Mouse (Mus musculus): ENCODE results near the gene Utp11. TPM values are rescaled to one million over a fixed set of nuclear protein-coding genes. Genes with fewer than 3 reads are reported as not detected.

The Utp11 gene
- polyA plus RNA-seq, 1 experiment from 2014 or later = 41.8 TPM

DNA sequence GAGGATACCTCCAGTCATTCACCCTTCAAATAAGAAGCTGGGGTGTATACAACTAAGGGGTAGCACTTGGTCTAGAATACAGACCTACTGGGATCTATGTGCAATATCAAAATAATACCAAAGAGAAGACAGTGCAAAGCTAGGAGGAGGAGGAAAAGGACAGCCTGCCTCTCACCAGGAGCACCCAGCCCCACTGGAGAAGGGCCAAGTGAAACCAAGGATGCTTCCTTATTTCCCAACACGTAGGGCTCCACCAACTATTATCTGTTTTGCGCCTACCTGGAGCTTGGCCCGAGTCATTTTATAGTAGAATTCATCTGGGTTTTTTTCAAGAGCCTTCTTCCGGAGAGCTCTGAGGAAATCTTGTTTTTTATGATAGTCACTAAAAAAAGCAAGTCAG lies 9.9 kb downstream of the Utp11 start:
- Histone ChIP-seq H3K9me3 (no peaks in the 10 kb centered on the region), H3K9ac (no peak overlapping the region), H3K36me3 (replicated peaks) (peaks cover 40% of the 10 kb centered on the region; the same call in 1 of the 2 replicates), H3K4me1 (no peaks in the 10 kb centered on the region), H3K4me3 (no peak overlapping the region), H3K27ac (no peak overlapping the region), H3K27me3 (replicated peaks) (no peaks in the 10 kb centered on the region), H3K4me2 (no peak overlapping the region)
- WGBS = 96% methylated on average over 4 of the region's 4 CpGs
- ATAC-seq (replicated peaks) = no peak

DNA sequence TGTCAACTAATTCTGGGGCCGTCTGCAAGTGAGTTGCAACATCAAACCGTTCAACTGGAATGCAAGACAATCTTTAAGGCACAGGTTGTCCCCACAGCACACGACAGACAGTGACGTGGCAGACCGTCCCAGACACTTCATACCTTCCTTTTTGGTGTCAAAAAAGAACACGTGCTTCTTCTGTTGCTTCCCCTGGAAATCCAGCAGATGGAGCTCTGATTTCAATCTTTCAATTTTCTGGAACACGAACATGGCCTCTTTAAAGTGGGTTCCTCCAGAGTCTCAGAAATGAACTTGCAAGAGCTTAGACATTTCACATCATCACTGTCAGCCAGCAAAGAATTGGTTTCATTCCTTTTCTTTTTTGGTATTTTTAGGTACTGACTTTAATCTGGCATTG lies 11.1 kb downstream of the Utp11 start:
- Histone ChIP-seq H3K9me3 (no peaks in the 10 kb centered on the region), H3K27me3 (replicated peaks) (no peaks in the 10 kb centered on the region), H3K4me3 (no peak overlapping the region), H3K36me3 (replicated peaks) (peaks cover 44% of the 10 kb centered on the region; the same call in 1 of the 2 replicates), H3K4me2 (no peak overlapping the region), H3K27ac (no peak overlapping the region), H3K9ac (no peak overlapping the region), H3K4me1 (no peaks in the 10 kb centered on the region)
- 53% methylated on average over 7 of the region's 7 CpGs for WGBS
- no peak for ATAC-seq (replicated peaks)

DNA sequence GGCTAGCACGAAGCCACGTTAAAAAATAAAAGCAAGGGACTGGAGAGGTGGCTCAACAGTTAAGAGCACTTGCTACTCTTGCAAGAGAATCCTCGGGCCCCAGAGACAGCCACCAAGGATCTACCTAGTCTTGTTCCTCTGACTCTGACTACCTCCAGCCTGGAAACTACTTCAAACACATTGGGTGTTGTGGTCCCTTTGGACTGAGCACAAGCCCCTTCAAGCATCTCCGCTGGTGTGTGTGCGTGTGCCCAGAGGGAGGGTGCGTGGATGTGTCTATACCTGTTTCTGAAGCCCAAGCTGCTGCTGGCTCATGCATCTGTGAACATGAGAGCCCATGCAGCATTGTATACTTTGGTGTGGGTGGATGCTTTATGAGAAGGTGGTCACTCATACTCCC lies 17.4 kb downstream of the Utp11 start:
- Histone ChIP-seq H3K4me2 (no peak overlapping the region), H3K27ac (no peak overlapping the region), H3K9ac (no peak overlapping the region), H3K27me3 (replicated peaks) (no peaks in the 10 kb centered on the region), H3K4me1 (peaks cover 39% of the 10 kb centered on the region), H3K4me3 (no peak overlapping the region), H3K9me3 (no peaks in the 10 kb centered on the region), H3K36me3 (replicated peaks) (peaks cover 19% of the 10 kb centered on the region; the same call in 1 of the 2 replicates)
- ATAC-seq (replicated peaks) = no peak
- WGBS = 86% methylated on average over 6 of the region's 6 CpGs

DNA sequence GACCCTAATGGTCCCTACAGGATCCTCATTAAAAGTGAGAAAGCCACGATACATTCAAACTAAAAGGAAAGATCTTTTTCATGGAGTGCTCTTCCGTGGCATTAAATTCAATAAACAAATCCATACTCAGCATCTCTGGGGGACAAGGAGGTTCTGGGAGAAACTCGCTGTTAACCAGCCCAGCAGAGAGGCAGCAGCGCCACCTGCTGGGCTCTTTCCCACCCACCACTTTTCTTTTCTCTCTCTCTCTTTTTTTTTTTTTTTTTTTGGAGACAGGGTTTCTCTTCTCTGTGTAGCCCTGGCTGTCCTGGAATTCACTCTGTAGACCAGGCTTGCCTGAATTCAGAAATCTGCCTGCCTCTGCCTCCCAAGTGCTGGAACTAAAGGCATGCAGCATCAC lies 18.4 kb downstream of the Utp11 start:
- Histone ChIP-seq H3K27ac (no peak overlapping the region), H3K9ac (no peak overlapping the region), H3K4me1 (peaks cover 39% of the 10 kb centered on the region), H3K36me3 (replicated peaks) (peaks cover 9% of the 10 kb centered on the region; the same call in 1 of the 2 replicates), H3K4me2 (no peak overlapping the region), H3K9me3 (no peaks in the 10 kb centered on the region), H3K4me3 (no peak overlapping the region), H3K27me3 (replicated peaks) (no peaks in the 10 kb centered on the region)
- WGBS = 0% methylated on average over 4 of the region's 4 CpGs
- ATAC-seq (replicated peaks) = no peak

DNA sequence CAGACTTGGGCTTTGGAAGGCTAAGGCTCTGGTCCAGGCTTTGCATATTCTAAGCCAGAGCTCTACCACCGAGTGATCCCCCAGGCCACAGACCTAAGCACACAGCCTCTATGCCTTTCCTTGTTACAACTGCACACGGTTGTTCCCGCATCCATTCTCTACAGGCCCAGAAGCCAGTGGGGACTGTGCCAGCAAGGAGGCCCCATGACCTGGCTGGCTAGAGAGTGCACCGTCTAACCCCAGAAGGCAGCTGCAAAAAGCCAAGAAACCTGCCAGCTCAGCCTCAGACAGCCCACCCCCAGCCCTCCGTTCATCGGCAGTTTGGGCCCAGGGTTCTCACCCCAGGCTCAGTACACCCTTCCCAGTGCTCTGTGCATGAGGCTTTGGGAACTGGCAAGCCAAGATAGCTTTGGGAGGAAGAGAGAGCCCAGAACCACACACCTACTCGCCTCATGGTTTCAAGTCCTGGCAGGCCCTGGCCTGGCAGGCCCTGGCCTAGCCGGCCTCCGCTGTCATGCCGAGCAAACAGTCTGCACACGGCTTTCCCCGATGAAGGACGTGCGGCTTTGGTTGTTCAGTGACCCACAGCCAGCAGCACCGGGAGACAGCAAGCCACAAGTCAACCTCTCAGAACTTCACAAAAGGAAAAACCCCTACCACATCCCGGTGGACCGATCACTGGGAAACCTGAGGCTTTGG lies 18.9 kb downstream of the Utp11 start:
- peaks cover 8% of the 10 kb centered on the region; the same call in 1 of the 2 replicates for H3K36me3 ChIP-seq (replicated peaks)
- H3K4me3 ChIP-seq = no peak overlapping the region
- H3K9ac ChIP-seq = no peak overlapping the region
- H3K27ac ChIP-seq = peak overlapping the region; percentile 6; the same call in 1 of the 2 replicates
- H3K9me3 ChIP-seq = no peaks in the 10 kb centered on the region
- H3K4me2 ChIP-seq = no peak overlapping the region
- no peaks in the 10 kb centered on the region for H3K27me3 ChIP-seq (replicated peaks)
- WGBS = 32% methylated on average over 17 of the region's 17 CpGs
- peaks cover 39% of the 10 kb centered on the region for H3K4me1 ChIP-seq
- ATAC-seq (replicated peaks) = peak; percentile 12; the same call in 1 of the 2 replicates

DNA sequence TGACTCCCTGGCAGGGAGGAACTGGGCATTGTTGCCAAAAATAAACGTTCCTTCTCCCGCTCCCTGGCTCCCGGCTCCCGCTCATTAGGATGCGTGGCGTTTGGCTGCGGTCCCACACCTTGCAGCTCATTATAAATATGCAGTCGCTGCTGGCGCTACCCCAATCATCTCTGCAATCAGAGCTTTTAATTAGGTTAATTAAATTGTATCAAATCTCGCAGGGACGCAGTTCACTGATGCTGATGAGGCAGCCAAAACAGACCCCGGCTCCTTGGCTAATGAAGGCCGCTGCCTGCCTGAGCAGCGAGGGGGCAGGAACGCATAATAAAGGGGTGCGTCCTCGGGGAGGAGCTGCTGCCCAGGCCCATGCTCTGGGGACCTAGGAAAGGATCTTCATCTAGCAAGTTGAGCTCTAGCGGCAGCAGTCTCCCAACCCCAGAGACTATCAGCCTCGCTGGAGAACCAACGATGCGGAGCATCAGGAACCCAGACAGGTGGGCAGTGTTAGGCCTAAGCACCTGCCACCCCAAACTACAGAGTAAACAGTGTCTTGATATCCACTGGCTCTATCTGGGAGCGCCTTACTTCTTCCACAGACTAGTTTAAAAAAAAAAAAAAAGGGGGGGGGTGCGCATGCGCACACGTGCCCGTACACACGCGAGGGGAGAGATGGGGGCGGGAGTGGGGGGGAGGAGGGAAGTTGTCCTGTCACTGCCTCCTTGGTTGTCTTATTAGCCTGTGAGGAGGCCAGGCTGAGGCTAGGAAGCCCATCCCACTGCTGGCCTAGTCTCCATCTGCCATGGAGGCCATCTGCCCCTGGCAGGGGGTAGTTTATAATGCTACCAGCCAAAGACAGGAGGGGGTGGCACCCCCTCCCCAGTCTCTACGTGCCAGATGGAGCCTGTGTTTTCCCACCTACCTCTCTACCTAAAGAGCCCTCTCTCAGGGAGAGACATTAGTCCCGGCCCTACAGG lies 20.8 kb downstream of the Utp11 start:
- no peaks in the 10 kb centered on the region for H3K9me3 ChIP-seq
- H3K36me3 ChIP-seq (replicated peaks) = peaks cover 1% of the 10 kb centered on the region; the same call in 1 of the 2 replicates
- peak overlapping the region; percentile 76 for H3K27ac ChIP-seq
- H3K27me3 ChIP-seq (replicated peaks) = no peaks in the 10 kb centered on the region
- peak overlapping the region; percentile 31; the same call in 1 of the 2 replicates for H3K9ac ChIP-seq
- H3K4me2 ChIP-seq = peak overlapping the region; percentile 50
- peak; percentile 62 for ATAC-seq (replicated peaks)
- H3K4me1 ChIP-seq = peaks cover 47% of the 10 kb centered on the region
- WGBS = 3% methylated on average over 29 of the region's 31 CpGs
- H3K4me3 ChIP-seq = peak overlapping the region; percentile 22

DNA sequence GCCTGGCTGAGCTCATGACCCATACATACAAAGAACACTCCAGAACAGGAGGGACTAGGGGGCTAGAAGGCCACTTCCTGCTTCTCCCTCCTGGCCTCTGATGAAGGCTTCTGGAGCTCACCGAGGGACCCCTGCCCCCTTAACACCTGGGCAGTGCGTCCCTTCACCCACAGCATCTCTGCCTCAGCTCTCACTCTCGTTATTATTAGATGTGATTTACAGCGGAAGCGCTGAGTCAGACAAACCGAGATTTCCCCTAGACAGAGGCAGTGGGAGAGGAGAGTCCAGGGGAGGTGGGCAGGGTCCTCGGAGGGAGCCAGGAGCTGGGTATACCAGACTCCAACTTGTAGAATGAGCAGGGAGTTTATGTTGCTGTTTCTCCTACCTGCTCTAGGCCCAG lies 21.8 kb downstream of the Utp11 start:
- no peak for ATAC-seq (replicated peaks)
- WGBS = 35% methylated on average over 7 of the region's 7 CpGs
- no peak overlapping the region for H3K27ac ChIP-seq
- H3K4me1 ChIP-seq = peaks cover 51% of the 10 kb centered on the region
- H3K9ac ChIP-seq = no peak overlapping the region
- H3K4me2 ChIP-seq = peak overlapping the region; percentile 50
- H3K27me3 ChIP-seq (replicated peaks) = no peaks in the 10 kb centered on the region
- no peaks in the 10 kb centered on the region; the same call in 1 of the 2 replicates for H3K36me3 ChIP-seq (replicated peaks)
- no peaks in the 10 kb centered on the region for H3K9me3 ChIP-seq
- H3K4me3 ChIP-seq = no peak overlapping the region

DNA sequence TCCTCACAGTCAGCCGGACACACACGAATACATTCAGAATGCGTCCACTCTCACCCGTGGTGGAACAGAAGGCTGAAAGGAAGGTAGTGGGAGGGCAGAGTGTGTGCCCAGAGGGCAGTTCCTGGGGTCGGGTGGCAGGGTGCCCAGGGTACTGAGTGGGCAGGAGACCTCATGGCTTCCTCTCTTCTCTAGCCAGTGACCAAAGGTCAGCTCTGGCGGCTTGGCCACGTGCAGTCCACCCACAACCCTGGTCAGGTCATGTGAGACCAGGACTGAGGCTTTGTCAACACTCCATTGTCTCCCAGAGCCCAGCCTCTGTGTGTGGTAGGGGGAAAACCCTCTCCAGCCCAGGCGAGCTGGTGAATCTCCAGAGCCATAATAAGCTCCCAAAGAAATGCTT lies 23.2 kb downstream of the Utp11 start:
- WGBS = 66% methylated on average over 8 of the region's 8 CpGs
- H3K27me3 ChIP-seq (replicated peaks) = no peaks in the 10 kb centered on the region; the same call in 1 of the 2 replicates
- H3K36me3 ChIP-seq (replicated peaks) = no peaks in the 10 kb centered on the region
- peaks cover 51% of the 10 kb centered on the region for H3K4me1 ChIP-seq
- no peak overlapping the region for H3K4me2 ChIP-seq
- no peak overlapping the region for H3K4me3 ChIP-seq
- H3K27ac ChIP-seq = no peak overlapping the region
- ATAC-seq (replicated peaks) = no peak
- H3K9me3 ChIP-seq = no peaks in the 10 kb centered on the region
- H3K9ac ChIP-seq = no peak overlapping the region

DNA sequence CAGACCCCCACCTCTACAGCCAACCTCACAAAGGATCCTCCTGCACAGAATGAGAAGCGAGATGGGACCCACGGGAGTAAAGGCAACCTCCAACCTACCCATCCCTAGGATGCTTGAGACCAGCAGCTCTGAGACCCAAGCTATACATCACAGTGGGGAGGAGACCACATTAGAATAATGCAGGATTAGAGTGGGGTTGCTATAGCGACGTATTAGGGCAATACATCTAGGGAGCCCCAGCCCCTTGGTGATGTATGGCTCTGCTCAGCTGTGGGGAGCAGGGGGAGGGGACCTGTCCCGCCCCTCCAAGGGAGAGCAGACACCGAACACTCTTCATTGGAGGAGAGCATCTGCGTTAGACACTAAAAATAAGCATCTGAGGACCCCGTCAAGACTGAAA lies 25.3 kb downstream of the Utp11 start:
- peak; percentile 41; the same call in 1 of the 2 replicates for ATAC-seq (replicated peaks)
- H3K4me1 ChIP-seq = peaks cover 42% of the 10 kb centered on the region
- H3K4me2 ChIP-seq = no peak overlapping the region; the same call in 1 of the 2 replicates
- no peak overlapping the region for H3K9ac ChIP-seq
- no peak overlapping the region for H3K27ac ChIP-seq
- H3K36me3 ChIP-seq (replicated peaks) = no peaks in the 10 kb centered on the region
- no peaks in the 10 kb centered on the region; the same call in 1 of the 2 replicates for H3K27me3 ChIP-seq (replicated peaks)
- H3K4me3 ChIP-seq = no peak overlapping the region
- H3K9me3 ChIP-seq = no peaks in the 10 kb centered on the region
- WGBS = 7% methylated on average over 8 of the region's 8 CpGs

DNA sequence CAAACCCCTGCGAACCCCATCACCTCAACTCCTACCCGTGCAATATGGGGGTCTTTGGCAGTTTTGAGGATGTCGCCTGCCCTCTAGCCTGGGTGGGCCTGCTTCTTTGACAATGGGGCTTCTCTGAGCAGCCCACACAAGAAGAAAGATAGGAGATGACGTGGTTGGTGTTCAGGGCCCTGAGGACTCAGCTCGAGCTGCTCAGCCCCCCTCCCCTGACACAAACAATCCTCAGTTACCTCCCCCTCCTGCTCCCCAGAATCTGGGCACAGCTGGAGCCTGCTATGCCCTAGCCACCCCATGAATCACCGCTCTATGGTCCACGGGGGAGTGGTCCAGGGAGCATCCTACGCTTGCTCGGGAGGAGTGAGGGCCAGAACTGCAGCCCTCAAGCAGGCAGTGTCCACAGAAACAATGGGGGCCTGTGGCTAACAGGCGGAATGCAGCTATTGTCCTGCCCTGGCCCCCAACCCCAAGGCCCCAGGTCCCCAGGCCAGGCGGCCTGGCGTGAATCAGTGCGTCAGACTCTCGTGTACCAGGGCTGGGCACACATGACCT lies 25.8 kb downstream of the Utp11 start:
- H3K9ac ChIP-seq = no peak overlapping the region

DNA sequence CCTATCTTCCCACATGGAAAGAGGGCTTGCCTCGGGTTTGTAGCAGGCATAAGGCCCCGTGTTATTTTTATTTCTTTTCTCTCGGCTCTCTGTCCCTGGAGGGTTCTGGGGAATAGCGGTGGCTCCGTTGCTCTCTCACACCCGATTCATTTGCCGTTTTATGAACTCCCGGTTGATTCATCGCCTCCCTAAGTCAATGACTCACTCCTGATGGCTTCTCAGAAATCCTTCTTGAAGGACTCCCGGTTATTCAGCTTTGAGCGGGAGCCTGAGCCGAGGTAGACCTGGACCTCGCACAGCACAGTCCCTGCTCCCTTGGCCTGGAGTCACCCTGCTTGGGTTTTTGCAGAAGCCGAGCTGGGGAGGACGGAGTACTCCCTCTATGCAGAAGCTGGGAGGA lies 28.8 kb downstream of the Utp11 start:
- H3K4me1 ChIP-seq = peaks cover 25% of the 10 kb centered on the region
- peak overlapping the region; percentile 7; the same call in 1 of the 2 replicates for H3K4me2 ChIP-seq
- ATAC-seq (replicated peaks) = no peak
- WGBS = 56% methylated on average over 15 of the region's 15 CpGs
- no peak overlapping the region for H3K27ac ChIP-seq
- H3K9ac ChIP-seq = no peak overlapping the region
- H3K4me3 ChIP-seq = no peak overlapping the region
- no peaks in the 10 kb centered on the region for H3K9me3 ChIP-seq
- H3K27me3 ChIP-seq (replicated peaks) = peaks cover 21% of the 10 kb centered on the region
- no peaks in the 10 kb centered on the region for H3K36me3 ChIP-seq (replicated peaks)

More for the DNA sequence above, 25.8 kb downstream of the Utp11 start:
- no peak for ATAC-seq (replicated peaks)
- Histone ChIP-seq H3K9me3 (no peaks in the 10 kb centered on the region), H3K4me1 (peaks cover 36% of the 10 kb centered on the region), H3K4me2 (no peak overlapping the region; the same call in 1 of the 2 replicates), H3K4me3 (no peak overlapping the region), H3K36me3 (replicated peaks) (no peaks in the 10 kb centered on the region), H3K27me3 (replicated peaks) (peaks cover 1% of the 10 kb centered on the region; the same call in 1 of the 2 replicates), H3K27ac (no peak overlapping the region)
- 20% methylated on average over 14 of the region's 14 CpGs for WGBS

DNA sequence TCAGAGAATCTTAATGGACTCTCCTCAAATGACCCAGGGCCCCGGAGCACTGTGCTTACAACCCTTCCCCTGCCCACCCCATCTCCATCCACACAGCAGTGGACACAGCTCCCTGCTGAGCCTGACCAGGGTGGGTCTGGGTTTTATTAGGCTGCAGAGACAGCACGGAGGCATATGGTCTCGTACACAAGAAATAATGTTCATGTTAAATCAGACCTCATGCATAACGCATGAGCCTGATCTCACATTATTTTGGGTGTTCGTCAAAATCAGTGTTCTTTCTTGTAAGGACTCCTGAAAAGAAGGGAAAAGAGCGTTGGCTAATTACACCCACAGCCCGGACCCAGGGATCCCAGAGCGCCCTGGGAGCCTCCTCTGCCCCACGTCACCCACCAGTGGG lies 29.2 kb downstream of the Utp11 start:
- Histone ChIP-seq H3K9ac (no peak overlapping the region), H3K4me3 (no peak overlapping the region), H3K36me3 (replicated peaks) (no peaks in the 10 kb centered on the region), H3K27ac (no peak overlapping the region), H3K9me3 (no peaks in the 10 kb centered on the region), H3K27me3 (replicated peaks) (peaks cover 21% of the 10 kb centered on the region), H3K4me2 (peak overlapping the region; percentile 7; the same call in 1 of the 2 replicates), H3K4me1 (peaks cover 29% of the 10 kb centered on the region)
- ATAC-seq (replicated peaks) = no peak
- 44% methylated on average over 9 of the region's 9 CpGs for WGBS

Measured in midbrain, embryonic 15.5 days (tissue).